Mouse (Mus musculus) C2C12 (cell line): ENCODE results near the gene Anxa8.

Experiments
- CEBPB ChIP-seq: IDR thresholded peaks from one replicate; pipeline ENCODE4 v1.6.1; 2011; ENCODE audit warnings: low read depth, mild to moderate bottlenecking, control low read depth, moderate library complexity
- CTCF ChIP-seq: IDR thresholded peaks from one replicate; pipeline ENCODE4 v1.5.1; 2011; ENCODE audit not compliant: control insufficient read depth, insufficient read depth, insufficient read length
- FOSL1 ChIP-seq: IDR thresholded peaks from one replicate; pipeline ENCODE4 v1.8.0; 2011; ENCODE audit warnings: mild to moderate bottlenecking, low read length; ENCODE audit not compliant: poor library complexity, insufficient read depth, severe bottlenecking
- MAX ChIP-seq: IDR thresholded peaks from one replicate; pipeline ENCODE4 v1.6.1; 2011; ENCODE audit warnings: mild to moderate bottlenecking, control low read depth
- MYOD1 ChIP-seq: IDR thresholded peaks from one replicate; pipeline ENCODE4 v1.6.1; 2011; ENCODE audit warnings: low read depth; ENCODE audit not compliant: control insufficient read depth, insufficient read length
- MYOG ChIP-seq: IDR thresholded peaks from one replicate; pipeline ENCODE4 v1.6.1; 2011; ENCODE audit not compliant: control insufficient read depth, insufficient read length; ENCODE audit errors: extremely low read depth
- USF1 ChIP-seq: IDR thresholded peaks from one replicate; pipeline ENCODE4 v1.6.1; 2011; ENCODE audit warnings: low read depth, mild to moderate bottlenecking, control low read depth, moderate library complexity

GRCm38 (mm10) chr14:34078293-34078692, 7.5 kb upstream of the Anxa8 start:
- TF ChIP-seq CTCF = no peak
- TF ChIP-seq FOSL1 = no peak
- TF ChIP-seq USF1 = no peak
- TF ChIP-seq CEBPB = no peak
- TF ChIP-seq MYOG = no peak
- no peak for TF ChIP-seq MAX
- TF ChIP-seq MYOD1 = no peak
